ENCODE assay signal across 20 mouse cellular contexts in genomic region chr14:73759986-73760385, GRCm38 (mm10).
A peak's percentile ranks its signal among the peaks of the same experiment; 100 is the strongest.
DNase-seq lines count a peak whose midpoint lies in the region; ATAC-seq and TF ChIP-seq lines count a peak whose summit lies in the region.
"Had no signal": no experiment of that assay in that cellular context is flagged by ENCODE, and none has a peak within 500 bp of the region (broad histone marks: within the 10 kb centered on the region; RNA-seq: fewer than 3 reads in every experiment).

No protein-coding gene starts in this region.

- no peaks in the 10 kb centered on the region for H3K36me3 ChIP-seq in forebrain, postnatal 0 days (ENCODE audit: insufficient read depth)
- H3K36me3 ChIP-seq in forebrain, embryonic 10.5 days (replicated peaks): no peaks in the 10 kb centered on the region
- H3K36me3 ChIP-seq in lung, embryonic 14.5 days (ENCODE audit: insufficient read depth): no peaks in the 10 kb centered on the region
- H3K36me3 ChIP-seq: G1E; liver, embryonic 15.5 days; midbrain, embryonic 12.5 days; neural tube, embryonic 12.5 days; stomach, embryonic 15.5 days had no signal

- no peak overlapping the region for H3K27ac ChIP-seq in forebrain, postnatal 0 days (ENCODE audit: low read depth, low read length)
- H3K27ac ChIP-seq in forebrain, embryonic 10.5 days: no peak overlapping the region
- H3K27ac ChIP-seq in lung, embryonic 14.5 days (ENCODE audit: low read depth): no peak overlapping the region
- no peak overlapping the region for H3K27ac ChIP-seq in left cerebral cortex, adult 2 months
- H3K27ac ChIP-seq: liver, embryonic 15.5 days; midbrain, embryonic 12.5 days; neural tube, embryonic 12.5 days; stomach, embryonic 15.5 days had no signal

- intact Hi-C loops in left cerebral cortex, adult 2 months (cut with DNase I): loop anchor here (5.0 kb wide), 1 partner anchor 53 kb away; no protein-coding TSS in a partner anchor

- peak; percentile 6 for DNase-seq in forebrain, postnatal 0 days
- no peak for DNase-seq in forebrain, embryonic 10.5 days (ENCODE audit: extremely low spot score, low spot score)
- peak; percentile 37 for DNase-seq in lung, embryonic 14.5 days
- no peak for DNase-seq in lung, postnatal 36 days
- peak; percentile 20 for DNase-seq in Muller cell, postnatal 12 days (ENCODE audit: inconsistent ontology term)
- DNase-seq in adipocyte (ENCODE audit: low spot score): peak; percentile 6
- no peak for DNase-seq in left cerebral cortex, adult 2 months (ENCODE audit: extremely low spot score in 1 of 2, low spot score in 2 of 2)
- DNase-seq: B cell, adult 2 months; kidney, adult 9 months; kidney, postnatal 25 days; thymus, adult 18-20 months; thymus, postnatal 36 days had no signal

- H3K9ac ChIP-seq in forebrain, postnatal 0 days: no peak overlapping the region
- no peak overlapping the region for H3K9ac ChIP-seq in lung, embryonic 14.5 days
- H3K9ac ChIP-seq: liver, embryonic 15.5 days; midbrain, embryonic 12.5 days; neural tube, embryonic 12.5 days; stomach, embryonic 15.5 days had no signal

- no peaks in the 10 kb centered on the region for H3K9me3 ChIP-seq in forebrain, postnatal 0 days (ENCODE audit: low read length)
- H3K9me3 ChIP-seq in forebrain, embryonic 10.5 days: no peaks in the 10 kb centered on the region
- no peaks in the 10 kb centered on the region for H3K9me3 ChIP-seq in lung, embryonic 14.5 days (ENCODE audit: low read depth, low read length)
- H3K9me3 ChIP-seq: G1E; liver, embryonic 15.5 days; midbrain, embryonic 12.5 days; neural tube, embryonic 12.5 days; stomach, embryonic 15.5 days had no signal

- no peak overlapping the region for H3K4me2 ChIP-seq in forebrain, postnatal 0 days (ENCODE audit: low read depth)
- no peak overlapping the region for H3K4me2 ChIP-seq in lung, embryonic 14.5 days
- H3K4me2 ChIP-seq: liver, embryonic 15.5 days; midbrain, embryonic 12.5 days; neural tube, embryonic 12.5 days; stomach, embryonic 15.5 days had no signal

- no peak for ATAC-seq in forebrain, postnatal 0 days
- no peak for ATAC-seq in lung, embryonic 14.5 days (ENCODE audit: insufficient read depth)
- ATAC-seq: hindbrain, embryonic 16.5 days; intestine, embryonic 16.5 days had no signal

- no peaks in the 10 kb centered on the region for H3K4me1 ChIP-seq in forebrain, postnatal 0 days (ENCODE audit: insufficient read depth)
- H3K4me1 ChIP-seq in forebrain, embryonic 10.5 days: no peaks in the 10 kb centered on the region
- no peaks in the 10 kb centered on the region for H3K4me1 ChIP-seq in lung, embryonic 14.5 days (ENCODE audit: insufficient read depth)
- H3K4me1 ChIP-seq: liver, embryonic 15.5 days; midbrain, embryonic 12.5 days; neural tube, embryonic 12.5 days; stomach, embryonic 15.5 days had no signal

- no peaks in the 10 kb centered on the region for H3K27me3 ChIP-seq in forebrain, postnatal 0 days (ENCODE audit: insufficient read depth, low read length)
- no peaks in the 10 kb centered on the region for H3K27me3 ChIP-seq in forebrain, embryonic 10.5 days (ENCODE audit: poor library complexity, severe bottlenecking)
- H3K27me3 ChIP-seq in lung, embryonic 14.5 days (ENCODE audit: insufficient read depth, low read length): no peaks in the 10 kb centered on the region
- H3K27me3 ChIP-seq: CH12.LX; liver, embryonic 15.5 days; midbrain, embryonic 12.5 days; neural tube, embryonic 12.5 days; stomach, embryonic 15.5 days had no signal

- 22% methylated on average over 1 of the region's 1 CpGs for WGBS in forebrain, postnatal 0 days
- WGBS in forebrain, embryonic 10.5 days: 80% methylated on average over 1 of the region's 1 CpGs
- WGBS in lung, embryonic 14.5 days: 36% methylated on average over 1 of the region's 1 CpGs

- TF ChIP-seq CTCF in forebrain, postnatal 0 days (IDR thresholded peaks at IDR 0.05; ENCODE audit: low read depth): no peak
- TF ChIP-seq CTCF in lung, embryonic 14.5 days (IDR thresholded peaks at IDR 0.05; ENCODE audit: low read depth): no peak
- TF ChIP-seq CTCF in left cerebral cortex, adult 2 months (IDR thresholded peaks at IDR 0.05): no peak

- H3K4me3 ChIP-seq in forebrain, postnatal 0 days (ENCODE audit: low read depth, low read length): no peak overlapping the region
- no peak overlapping the region for H3K4me3 ChIP-seq in forebrain, embryonic 10.5 days
- H3K4me3 ChIP-seq in lung, embryonic 14.5 days (ENCODE audit: low read depth, low read length): no peak overlapping the region
- H3K4me3 ChIP-seq in left cerebral cortex, adult 2 months: no peak overlapping the region
- H3K4me3 ChIP-seq: liver, embryonic 15.5 days; midbrain, embryonic 12.5 days; neural tube, embryonic 12.5 days; stomach, embryonic 15.5 days had no signal

Comparison
In these comparisons a context has a peak if more than half of its experiments do, and no peak if none do; other contexts are left out.
1. DNase-seq: peak in forebrain, postnatal 0 days (single experiment), lung, embryonic 14.5 days (single experiment), Muller cell, postnatal 12 days (single experiment) and adipocyte (single experiment); none in forebrain, embryonic 10.5 days (single experiment), lung, postnatal 36 days (single experiment) and left cerebral cortex, adult 2 months (0 of 2).